Mouse (Mus musculus): ENCODE measurements around the gene Pdcd10. TPM values are rescaled to one million over a fixed set of nuclear protein-coding genes. Genes with fewer than 3 reads are reported as not detected.

The Pdcd10 gene
- 103 and 106 TPM in 2 replicates for polyA plus RNA-seq (2014; fragmentation: Nextera tagmentation; extraction: Ambion mirVana)

GRCm38 (mm10) chr3:75556695-75557291 lies at the start of gene Pdcd10:
Gene Pdcd10, minus strand, starts transcription at chr3:75556856.
- no peaks in the 10 kb centered on the region for H3K27me3 ChIP-seq (replicated peaks; ENCODE audit: control insufficient read depth, insufficient read depth, low read length)
- peaks cover 4% of the 10 kb centered on the region; the same call in 1 of the 2 replicates for H3K4me1 ChIP-seq (ENCODE audit: control insufficient read depth, insufficient read depth, low read length)
- DNase-seq (ENCODE audit: low spot score): peak; percentile 100
- H3K9me3 ChIP-seq (replicated peaks; ENCODE audit: control insufficient read depth, low read length): no peaks in the 10 kb centered on the region
- peak within 1 kb of the TSS; percentile 89 for H3K4me3 ChIP-seq (ENCODE audit: low read depth, low read length)
- H3K36me3 ChIP-seq (ENCODE audit: control insufficient read depth, insufficient read depth, low read length): no peaks in the 10 kb centered on the region
- H3K9ac ChIP-seq (ENCODE audit: low read length): peak within 1 kb of the TSS; percentile 93
- ATAC-seq: peak; percentile 96
- peak within 1 kb of the TSS; percentile 88 for H3K27ac ChIP-seq (ENCODE audit: low read depth, low read length)
- H3K4me2 ChIP-seq (ENCODE audit: low read length): peak within 1 kb of the TSS; percentile 83
- WGBS: under 1% methylated on average over 35 of the region's 35 CpGs

DNA sequence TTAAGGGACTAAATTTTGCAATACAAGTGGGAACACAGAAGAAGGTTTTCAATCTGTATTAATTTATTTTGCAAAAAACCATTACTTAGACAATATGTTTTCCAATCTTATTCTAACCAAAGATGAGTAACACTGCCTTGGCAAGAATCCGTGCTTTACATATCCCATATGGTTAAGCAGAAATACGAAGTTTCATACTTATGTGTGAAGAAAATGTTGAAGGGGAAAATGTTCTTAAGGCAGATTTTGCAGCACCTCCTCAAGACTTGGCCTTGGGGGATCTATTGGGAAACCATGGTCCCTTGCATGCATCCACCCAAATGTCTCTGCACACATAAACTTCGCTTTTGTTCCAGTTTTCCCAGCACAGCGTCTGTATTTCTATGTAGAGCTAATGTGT lies 28.2 kb upstream of the Pdcd10 start:
- Histone ChIP-seq H3K4me2 (ENCODE audit: low read length) (no peak overlapping the region), H3K9me3 (replicated peaks; ENCODE audit: control insufficient read depth, low read length) (no peaks in the 10 kb centered on the region), H3K27me3 (replicated peaks; ENCODE audit: control insufficient read depth, insufficient read depth, low read length) (no peaks in the 10 kb centered on the region), H3K4me1 (ENCODE audit: control insufficient read depth, insufficient read depth, low read length) (no peaks in the 10 kb centered on the region), H3K4me3 (ENCODE audit: low read depth, low read length) (no peak overlapping the region), H3K27ac (ENCODE audit: low read depth, low read length) (no peak overlapping the region), H3K36me3 (ENCODE audit: control insufficient read depth, insufficient read depth, low read length) (no peaks in the 10 kb centered on the region), H3K9ac (ENCODE audit: low read length) (no peak overlapping the region)
- DNase-seq (ENCODE audit: low spot score): peak; percentile 38
- WGBS: 86% methylated on average over 4 of the region's 4 CpGs
- no peak; the same call in 1 of the 2 replicates for ATAC-seq

GRCm38 (mm10) chr3:75583293-75583692 lies 26.6 kb upstream of the Pdcd10 start:
- Histone ChIP-seq H3K27me3 (replicated peaks; ENCODE audit: control insufficient read depth, insufficient read depth, low read length) (no peaks in the 10 kb centered on the region), H3K9me3 (replicated peaks; ENCODE audit: control insufficient read depth, low read length) (no peaks in the 10 kb centered on the region), H3K4me2 (ENCODE audit: low read length) (no peak overlapping the region), H3K4me3 (ENCODE audit: low read depth, low read length) (no peak overlapping the region), H3K27ac (ENCODE audit: low read depth, low read length) (no peak overlapping the region), H3K4me1 (ENCODE audit: control insufficient read depth, insufficient read depth, low read length) (no peaks in the 10 kb centered on the region), H3K36me3 (ENCODE audit: control insufficient read depth, insufficient read depth, low read length) (no peaks in the 10 kb centered on the region), H3K9ac (ENCODE audit: low read length) (no peak overlapping the region)
- 73% methylated on average over 3 of the region's 3 CpGs for WGBS
- peak; percentile 37; the same call in 1 of the 2 replicates for ATAC-seq
- DNase-seq (ENCODE audit: low spot score): peak; percentile 55

DNA sequence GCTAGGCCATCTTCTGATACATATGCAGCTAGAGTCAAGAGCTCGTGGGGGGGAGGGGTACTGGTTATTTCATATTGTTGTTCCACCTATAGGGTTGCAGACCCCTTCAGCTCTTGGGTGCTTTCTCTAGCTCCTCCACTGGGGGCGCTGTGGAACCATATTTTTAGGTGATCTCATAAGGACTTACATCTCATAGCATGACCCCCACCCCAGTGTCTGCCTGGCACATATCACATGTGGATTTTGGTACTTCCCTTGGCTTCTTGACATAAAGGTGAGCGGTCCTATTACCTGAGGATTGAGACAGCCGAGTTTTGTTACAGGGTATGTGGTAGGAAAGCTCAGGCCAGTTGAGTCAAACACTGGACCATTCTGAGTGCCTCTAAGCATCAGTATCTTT lies 22.7 kb upstream of the Pdcd10 start:
- WGBS: 60% methylated on average over 4 of the region's 4 CpGs
- no peak for ATAC-seq
- no peak overlapping the region for H3K4me2 ChIP-seq (ENCODE audit: low read length)
- no peak for DNase-seq (ENCODE audit: low spot score)
- no peak overlapping the region for H3K9ac ChIP-seq (ENCODE audit: low read length)
- H3K36me3 ChIP-seq (ENCODE audit: control insufficient read depth, insufficient read depth, low read length): no peaks in the 10 kb centered on the region
- no peak overlapping the region for H3K27ac ChIP-seq (ENCODE audit: low read depth, low read length)
- no peak overlapping the region for H3K4me3 ChIP-seq (ENCODE audit: low read depth, low read length)
- H3K4me1 ChIP-seq (ENCODE audit: control insufficient read depth, insufficient read depth, low read length): no peaks in the 10 kb centered on the region
- no peaks in the 10 kb centered on the region for H3K9me3 ChIP-seq (replicated peaks; ENCODE audit: control insufficient read depth, low read length)
- H3K27me3 ChIP-seq (replicated peaks; ENCODE audit: control insufficient read depth, insufficient read depth, low read length): no peaks in the 10 kb centered on the region

DNA sequence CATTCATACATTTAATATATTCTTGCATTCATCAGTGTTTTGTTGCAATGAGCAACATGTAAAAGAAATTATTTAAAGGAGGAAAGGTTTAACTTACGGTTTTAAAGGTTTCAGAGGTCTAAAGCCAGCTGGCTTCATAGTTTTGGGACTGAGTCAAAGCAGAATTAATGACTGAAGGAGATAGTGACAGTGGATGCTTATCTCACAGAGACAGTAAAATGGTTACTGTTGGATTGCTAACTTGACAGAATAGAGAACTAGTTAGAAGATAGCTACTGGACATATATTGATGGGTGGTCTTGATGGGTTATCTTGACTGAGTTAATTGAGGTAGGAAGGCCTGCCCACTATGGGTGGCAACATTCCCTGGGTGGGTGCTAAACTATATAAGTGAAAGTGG lies 18.9 kb upstream of the Pdcd10 start:
- Histone ChIP-seq H3K9me3 (replicated peaks; ENCODE audit: control insufficient read depth, low read length) (no peaks in the 10 kb centered on the region), H3K4me2 (ENCODE audit: low read length) (no peak overlapping the region), H3K36me3 (ENCODE audit: control insufficient read depth, insufficient read depth, low read length) (no peaks in the 10 kb centered on the region), H3K27ac (ENCODE audit: low read depth, low read length) (no peak overlapping the region), H3K9ac (ENCODE audit: low read length) (no peak overlapping the region), H3K4me3 (ENCODE audit: low read depth, low read length) (no peak overlapping the region), H3K27me3 (replicated peaks; ENCODE audit: control insufficient read depth, insufficient read depth, low read length) (no peaks in the 10 kb centered on the region), H3K4me1 (ENCODE audit: control insufficient read depth, insufficient read depth, low read length) (no peaks in the 10 kb centered on the region)
- 92% methylated on average over 1 of the region's 1 CpGs for WGBS
- DNase-seq (ENCODE audit: low spot score) (no peak), ATAC-seq (no peak)

GRCm38 (mm10) chr3:75574074-75574473 lies 17.4 kb upstream of the Pdcd10 start:
- H3K4me3 ChIP-seq (ENCODE audit: low read depth, low read length): no peak overlapping the region
- no peak overlapping the region for H3K9ac ChIP-seq (ENCODE audit: low read length)
- no peak overlapping the region for H3K27ac ChIP-seq (ENCODE audit: low read depth, low read length)
- no peak overlapping the region for H3K4me2 ChIP-seq (ENCODE audit: low read length)
- no peak for ATAC-seq
- no peaks in the 10 kb centered on the region for H3K36me3 ChIP-seq (ENCODE audit: control insufficient read depth, insufficient read depth, low read length)
- no peaks in the 10 kb centered on the region for H3K4me1 ChIP-seq (ENCODE audit: control insufficient read depth, insufficient read depth, low read length)
- WGBS: 61% methylated on average over 2 of the region's 2 CpGs
- no peaks in the 10 kb centered on the region for H3K9me3 ChIP-seq (replicated peaks; ENCODE audit: control insufficient read depth, low read length)
- no peaks in the 10 kb centered on the region for H3K27me3 ChIP-seq (replicated peaks; ENCODE audit: control insufficient read depth, insufficient read depth, low read length)
- no peak for DNase-seq (ENCODE audit: low spot score)

- peak; percentile 98 for DNase-seq (ENCODE audit: low spot score)
- peak; percentile 95 for ATAC-seq
- H3K9me3 ChIP-seq (replicated peaks; ENCODE audit: control insufficient read depth, low read length): no peaks in the 10 kb centered on the region
Measured at GRCm38 (mm10) chr3:75557292-75557691, 636 bp upstream of the Pdcd10 start, which contains the start of gene Serpini1. Gene Serpini1, plus strand, starts transcription at chr3:75557547.

DNA sequence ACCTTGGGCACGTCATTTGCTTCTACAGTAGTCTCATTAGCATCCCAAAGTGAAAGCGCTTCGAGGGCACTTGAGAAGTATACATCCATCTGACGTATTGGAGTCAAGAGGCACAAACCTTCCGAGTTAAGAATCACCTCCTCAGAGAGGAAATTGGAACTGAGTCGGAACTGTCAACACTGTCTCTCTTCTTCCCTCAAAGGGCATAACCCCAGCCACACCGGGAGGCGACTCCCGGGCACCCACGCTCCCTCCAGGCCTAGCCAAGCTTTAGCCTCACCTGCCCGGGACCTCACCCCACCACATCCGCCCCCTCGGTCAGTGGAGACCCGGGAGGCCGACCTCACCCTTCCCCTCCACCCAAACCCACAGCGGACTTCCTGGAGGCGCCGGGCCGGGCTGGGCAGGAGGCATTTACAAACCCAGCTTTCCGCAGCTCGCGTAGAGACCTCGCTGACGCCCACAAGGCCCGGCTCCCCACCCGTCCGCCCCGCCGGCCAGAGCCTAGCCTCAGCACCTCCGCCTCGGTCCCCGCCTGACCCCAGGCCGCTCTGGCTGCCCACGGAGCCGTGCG lies 448 bp downstream of the Pdcd10 start:
- DNase-seq (ENCODE audit: low spot score) (peak; percentile 21), ATAC-seq (peak; percentile 35)
- Histone ChIP-seq H3K4me3 (ENCODE audit: low read depth, low read length) (peak overlapping the region; percentile 89), H3K27me3 (replicated peaks; ENCODE audit: control insufficient read depth, insufficient read depth, low read length) (no peaks in the 10 kb centered on the region), H3K9me3 (replicated peaks; ENCODE audit: control insufficient read depth, low read length) (no peaks in the 10 kb centered on the region), H3K4me2 (ENCODE audit: low read length) (peak overlapping the region; percentile 83), H3K9ac (ENCODE audit: low read length) (peak overlapping the region; percentile 93), H3K4me1 (ENCODE audit: control insufficient read depth, insufficient read depth, low read length) (peaks cover 4% of the 10 kb centered on the region; the same call in 1 of the 2 replicates), H3K36me3 (ENCODE audit: control insufficient read depth, insufficient read depth, low read length) (no peaks in the 10 kb centered on the region), H3K27ac (ENCODE audit: low read depth, low read length) (peak overlapping the region; percentile 44; the same call in 1 of the 2 replicates)
- WGBS: under 1% methylated on average over 34 of the region's 36 CpGs

More at GRCm38 (mm10) chr3:75557292-75557691, 636 bp upstream of the Pdcd10 start, which contains the start of gene Serpini1:
- H3K27ac ChIP-seq (ENCODE audit: low read depth, low read length): peak within 1 kb of the TSS; percentile 88
- H3K36me3 ChIP-seq (ENCODE audit: control insufficient read depth, insufficient read depth, low read length): no peaks in the 10 kb centered on the region
- peak within 1 kb of the TSS; percentile 83 for H3K4me2 ChIP-seq (ENCODE audit: low read length)
- peak within 1 kb of the TSS; percentile 93 for H3K9ac ChIP-seq (ENCODE audit: low read length)
- peaks cover 4% of the 10 kb centered on the region; the same call in 1 of the 2 replicates for H3K4me1 ChIP-seq (ENCODE audit: control insufficient read depth, insufficient read depth, low read length)
- no peaks in the 10 kb centered on the region for H3K27me3 ChIP-seq (replicated peaks; ENCODE audit: control insufficient read depth, insufficient read depth, low read length)
- H3K4me3 ChIP-seq (ENCODE audit: low read depth, low read length): peak within 1 kb of the TSS; percentile 89
- 0% methylated on average over 19 of the region's 19 CpGs for WGBS

DNA sequence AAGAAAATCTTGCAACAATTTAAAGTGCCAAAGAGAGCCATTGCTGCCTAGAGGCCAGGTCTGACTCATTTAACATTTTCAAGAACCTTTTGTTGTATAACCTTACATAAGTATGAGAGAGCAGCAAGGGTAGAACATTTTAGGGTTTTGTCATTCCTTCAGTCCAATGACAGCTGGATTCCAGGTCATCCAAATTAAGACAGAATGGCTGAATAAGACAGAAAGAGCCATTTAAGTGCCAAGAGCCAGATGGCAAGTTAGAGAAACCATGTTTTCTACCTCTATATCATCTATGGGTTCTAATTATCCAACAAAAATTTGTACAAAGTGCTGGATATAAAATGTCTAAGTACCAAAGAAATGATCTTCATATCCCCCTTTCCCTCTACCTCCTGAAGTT lies 5.4 kb downstream of the Pdcd10 start:
- no peak overlapping the region for H3K4me2 ChIP-seq (ENCODE audit: low read length)
- H3K27ac ChIP-seq (ENCODE audit: low read depth, low read length): no peak overlapping the region
- ATAC-seq (no peak), DNase-seq (ENCODE audit: low spot score) (no peak)
- H3K4me3 ChIP-seq (ENCODE audit: low read depth, low read length): no peak overlapping the region
- no peaks in the 10 kb centered on the region for H3K27me3 ChIP-seq (replicated peaks; ENCODE audit: control insufficient read depth, insufficient read depth, low read length)
- H3K9ac ChIP-seq (ENCODE audit: low read length): no peak overlapping the region
- peaks cover 4% of the 10 kb centered on the region; the same call in 1 of the 2 replicates for H3K4me1 ChIP-seq (ENCODE audit: control insufficient read depth, insufficient read depth, low read length)
- no peaks in the 10 kb centered on the region for H3K36me3 ChIP-seq (ENCODE audit: control insufficient read depth, insufficient read depth, low read length)
- no peaks in the 10 kb centered on the region for H3K9me3 ChIP-seq (replicated peaks; ENCODE audit: control insufficient read depth, low read length)
